Mouse (Mus musculus) small intestine, adult 2 months (tissue): ENCODE data around the gene Tcea3. TPM values are rescaled to one million over a fixed set of nuclear protein-coding genes. Genes with fewer than 3 reads are reported as not detected.

ENCODE experiments used
- H3K27ac ChIP-seq: fragments of 200-500 bp; 2 replicates; pipeline ENCODE4 v1.5.1; 2012; ENCODE audit warnings: low read depth, low read length, control low read depth, inconsistent platforms; ENCODE audit not compliant: insufficient read depth
- H3K27me3 ChIP-seq: fragments of 200-500 bp; 2 replicates; pipeline ENCODE4 v1.6.1; 2012; ENCODE audit warnings: mild to moderate bottlenecking, moderate library complexity, low read length, inconsistent platforms; ENCODE audit not compliant: control insufficient read depth, insufficient read depth
- H3K36me3 ChIP-seq: fragments of 200-500 bp; 2 replicates; pipeline ENCODE4 v1.6.1; 2012; ENCODE audit warnings: mild to moderate bottlenecking, low read length, control low read depth, inconsistent platforms; ENCODE audit not compliant: control insufficient read depth, insufficient read depth
- H3K4me1 ChIP-seq: fragments of 200-500 bp; 2 replicates; pipeline ENCODE4 v1.6.1; 2012; ENCODE audit warnings: low read length, inconsistent platforms, mixed read lengths; ENCODE audit not compliant: control insufficient read depth, insufficient read depth, insufficient read length
- H3K4me3 ChIP-seq: fragments of 200-500 bp; 2 replicates; pipeline ENCODE4 v1.5.1; 2012; ENCODE audit warnings: low read depth, mild to moderate bottlenecking, control low read depth, inconsistent platforms, low read length, moderate library complexity
- CTCF ChIP-seq: fragments of 200-500 bp; IDR thresholded peaks from 2 replicates; pipeline ENCODE4 v1.5.1; 2012; ENCODE audit warnings: low read depth, mild to moderate bottlenecking, control low read depth, inconsistent platforms, low read length, moderate library complexity, mixed read lengths; ENCODE audit not compliant: insufficient replicate concordance, insufficient read length; ENCODE audit errors: extremely low read depth
- POLR2A ChIP-seq: fragments of 200-500 bp; IDR thresholded peaks from 2 replicates; pipeline ENCODE4 v1.6.1; 2012; ENCODE audit warnings: low read depth, mild to moderate bottlenecking, control low read depth, inconsistent platforms, low read length, moderate library complexity
- WGBS: fragments of 180-500 bp; shearing (Covaris S2); methylation state at CpG from one replicate; pipeline ENCODE4 v1.1.7; 2018; 5-methylcytosine and 5-hydroxymethylcytosine counted together
- polyA plus RNA-seq: library from polyadenylated mRNA; depleted of rRNA; stranded (reverse); fragments of >200 nt; gene quantifications from 2 replicates; pipeline ENCODE4 v1.2.3, GENCODE M21; 2012

Tcea3 gene
- polyA plus RNA-seq, 1 experiment, result 14.8 TPM

GRCm38 (mm10) chr4:136245681-136246080 lies 1.8 kb upstream of the Tcea3 start:
- peaks cover 14% of the 10 kb centered on the region for H3K4me1 ChIP-seq
- no peaks in the 10 kb centered on the region for H3K36me3 ChIP-seq
- WGBS, result 71% methylated on average over 5 of the region's 5 CpGs
- TF ChIP-seq POLR2A, result no peak
- H3K27me3 ChIP-seq, result no peaks in the 10 kb centered on the region
- H3K27ac ChIP-seq, result no peak overlapping the region
- H3K4me3 ChIP-seq, result no peak overlapping the region

GRCm38 (mm10) chr4:136246568-136246969 lies 960 bp upstream of the Tcea3 start:
- Histone ChIP-seq H3K27ac (no peak overlapping the region), H3K4me1 (peaks cover 14% of the 10 kb centered on the region), H3K36me3 (no peaks in the 10 kb centered on the region), H3K4me3 (no peak overlapping the region), H3K27me3 (no peaks in the 10 kb centered on the region)
- WGBS, result 46% methylated on average over 12 of the region's 12 CpGs
- TF ChIP-seq POLR2A (no peak), CTCF (no peak)

GRCm38 (mm10) chr4:136247386-136247728 lies 172 bp upstream of the Tcea3 start:
- no peak for TF ChIP-seq POLR2A
- TF ChIP-seq CTCF, result no peak
- peaks cover 14% of the 10 kb centered on the region for H3K4me1 ChIP-seq
- H3K27me3 ChIP-seq, result no peaks in the 10 kb centered on the region
- 39% methylated on average over 14 of the region's 14 CpGs for WGBS
- H3K4me3 ChIP-seq, result peak overlapping the region; percentile 70
- no peak overlapping the region for H3K27ac ChIP-seq
- H3K36me3 ChIP-seq, result no peaks in the 10 kb centered on the region

GRCm38 (mm10) chr4:136248464-136249331 lies 1.2 kb downstream of the Tcea3 start:
- WGBS, result 1% methylated on average over 37 of the region's 37 CpGs
- TF ChIP-seq POLR2A, result no peak
- no peak for TF ChIP-seq CTCF
- H3K27ac ChIP-seq, result peak overlapping the region; percentile 66
- H3K4me3 ChIP-seq, result peak overlapping the region; percentile 70
- H3K36me3 ChIP-seq, result no peaks in the 10 kb centered on the region
- H3K27me3 ChIP-seq, result no peaks in the 10 kb centered on the region
- peaks cover 14% of the 10 kb centered on the region for H3K4me1 ChIP-seq

GRCm38 (mm10) chr4:136249332-136249647 lies 1.8 kb downstream of the Tcea3 start:
- Histone ChIP-seq H3K4me1 (peaks cover 17% of the 10 kb centered on the region), H3K27ac (peak overlapping the region; percentile 66), H3K4me3 (peak overlapping the region; percentile 70), H3K36me3 (no peaks in the 10 kb centered on the region), H3K27me3 (no peaks in the 10 kb centered on the region)
- WGBS, result 10% methylated on average over 11 of the region's 11 CpGs
- TF ChIP-seq CTCF, result no peak
- TF ChIP-seq POLR2A, result no peak

GRCm38 (mm10) chr4:136249780-136250179 lies 2.3 kb downstream of the Tcea3 start:
- no peaks in the 10 kb centered on the region for H3K27me3 ChIP-seq
- H3K36me3 ChIP-seq, result no peaks in the 10 kb centered on the region
- peaks cover 19% of the 10 kb centered on the region for H3K4me1 ChIP-seq
- peak; percentile 36; the same call in 1 of the 2 replicates for TF ChIP-seq POLR2A
- TF ChIP-seq CTCF, result no peak
- peak overlapping the region; percentile 66 for H3K27ac ChIP-seq
- WGBS, result 6% methylated on average over 9 of the region's 9 CpGs
- peak overlapping the region; percentile 7; the same call in 1 of the 2 replicates for H3K4me3 ChIP-seq

- Histone ChIP-seq H3K27me3 (no peaks in the 10 kb centered on the region), H3K4me1 (peaks cover 13% of the 10 kb centered on the region), H3K4me3 (no peak overlapping the region), H3K27ac (no peak overlapping the region), H3K36me3 (peaks cover 3% of the 10 kb centered on the region; the same call in 1 of the 2 replicates)
- TF ChIP-seq POLR2A (no peak), CTCF (no peak)
- WGBS, result 8% methylated on average over 6 of the region's 6 CpGs
Observed at GRCm38 (mm10) chr4:136255919-136256318, 8.4 kb downstream of the Tcea3 start.

- Histone ChIP-seq H3K4me3 (no peak overlapping the region), H3K27me3 (no peaks in the 10 kb centered on the region), H3K4me1 (peaks cover 13% of the 10 kb centered on the region), H3K27ac (no peak overlapping the region), H3K36me3 (peaks cover 3% of the 10 kb centered on the region; the same call in 1 of the 2 replicates)
- 81% methylated on average over 10 of the region's 10 CpGs for WGBS
- no peak for TF ChIP-seq CTCF
- no peak for TF ChIP-seq POLR2A
Observed at GRCm38 (mm10) chr4:136256696-136257095, 9.2 kb downstream of the Tcea3 start.
